Mouse (Mus musculus) MEL (cell line): Measurements from ENCODE around the gene Matn1.
A peak's percentile ranks its signal among the peaks of the same experiment; 100 is the strongest.

Experiments
- CTCF ChIP-seq, 3 experiments: IDR thresholded peaks in 2 of 3; conservative IDR thresholded peaks in 1 of 3; 2 replicates each; pipeline ENCODE4 v1.5.1; 2011 to 2012; ENCODE audit warnings: low read length in 3 of 3, low read depth in 2 of 3, mild to moderate bottlenecking in 2 of 3, improper control_type of control experiment in 1 of 3, inconsistent platforms in 1 of 3, mixed read lengths in 1 of 3, moderate library complexity in 1 of 3; ENCODE audit not compliant: control insufficient read depth in 1 of 3, insufficient read depth in 1 of 3, poor library complexity in 1 of 3, severe bottlenecking in 1 of 3
- E2F4 ChIP-seq: IDR thresholded peaks from 2 replicates; pipeline ENCODE4 v1.6.1; 2011; ENCODE audit warnings: low read depth, low read length, improper control_type of control experiment, borderline replicate concordance
- EP300 ChIP-seq, 2 experiments: IDR thresholded peaks; 2 replicates each; pipeline ENCODE4 v1.6.1; 2011; ENCODE audit warnings: improper control_type of control experiment in 2 of 2, low read length in 2 of 2, low read depth in 1 of 2, mild to moderate bottlenecking in 1 of 2
- HCFC1 ChIP-seq: IDR thresholded peaks from 2 replicates; pipeline ENCODE4 v1.6.1; 2012; ENCODE audit warnings: low read depth, mild to moderate bottlenecking, inconsistent platforms, low read length, improper control_type of control experiment, moderate library complexity
- MAFK ChIP-seq: IDR thresholded peaks from 2 replicates; pipeline ENCODE4 v1.6.1; 2011; ENCODE audit warnings: low read depth, mild to moderate bottlenecking, low read length, improper control_type of control experiment, borderline replicate concordance
- NRF1 ChIP-seq: IDR thresholded peaks from 2 replicates; pipeline ENCODE4 v1.6.1; 2014; ENCODE audit warnings: low read depth, mild to moderate bottlenecking, inconsistent platforms, low read length, improper control_type of control experiment, moderate library complexity; ENCODE audit not compliant: poor library complexity, insufficient read depth, severe bottlenecking
- RCOR1 ChIP-seq: IDR thresholded peaks from 2 replicates; pipeline ENCODE4 v1.6.1; 2012; ENCODE audit warnings: low read depth, mild to moderate bottlenecking, inconsistent platforms, low read length, improper control_type of control experiment
- TBP ChIP-seq: IDR thresholded peaks from 2 replicates; pipeline ENCODE4 v1.8.0; 2011; ENCODE audit warnings: low read depth, low read length, improper control_type of control experiment
- UBTF ChIP-seq: IDR thresholded peaks from 2 replicates; pipeline ENCODE4 v1.6.1; 2012; ENCODE audit warnings: low read depth, mild to moderate bottlenecking, inconsistent platforms, low read length, improper control_type of control experiment, moderate library complexity, borderline replicate concordance; ENCODE audit not compliant: insufficient read depth
- ZC3H11A ChIP-seq: IDR thresholded peaks from 2 replicates; pipeline ENCODE4 v1.6.1; 2012; ENCODE audit warnings: low read depth, mild to moderate bottlenecking, inconsistent platforms, low read length, improper control_type of control experiment

DNA sequence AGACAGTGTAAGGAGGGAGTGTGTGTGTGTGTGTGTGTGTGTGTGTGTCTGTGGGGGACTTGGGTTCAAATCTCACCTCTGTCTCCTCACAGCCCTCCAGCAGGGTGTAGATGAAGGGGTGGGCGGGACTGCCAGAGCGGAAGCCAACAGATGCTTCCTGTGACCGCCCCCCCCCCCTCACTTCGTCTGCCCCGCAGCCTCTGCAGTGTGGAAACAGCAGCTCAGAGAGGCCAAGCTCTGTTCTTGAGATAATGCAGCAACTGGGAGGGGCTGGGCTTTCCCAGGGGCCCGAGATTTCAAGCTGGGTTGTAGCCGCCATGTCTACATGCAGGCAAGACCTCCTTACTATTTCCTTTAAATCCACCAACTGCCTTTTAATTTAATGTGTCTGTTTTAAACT, 33.5 kb upstream of the Matn1 start:
- TF ChIP-seq RCOR1, result peak; percentile 68
- peak in 1 of 2 experiments; percentile 53; a peak in 2 of 4 replicates for TF ChIP-seq EP300 (IDR thresholded peaks at IDR 0.05; ENCODE audit: low read depth in 1 of 2, low read length in 2 of 2)
- no peak for TF ChIP-seq MAFK
- peak; percentile 63; the same call in 1 of the 2 replicates for TF ChIP-seq HCFC1
- TF ChIP-seq CTCF (IDR thresholded peaks at IDR 0.05 in 2 of 3, conservative IDR thresholded peaks at IDR 0.05 in 1 of 3; ENCODE audit: control insufficient read depth in 1 of 3, insufficient read depth in 1 of 3, low read depth in 2 of 3, low read length in 3 of 3, poor library complexity in 1 of 3, severe bottlenecking in 1 of 3), result no peak
- TF ChIP-seq ZC3H11A, result no peak
- no peak for TF ChIP-seq E2F4
- TF ChIP-seq UBTF, result no peak
- TF ChIP-seq TBP, result 0 out of 2 replicates have a peak, but pooled peaks have one; percentile 47
- TF ChIP-seq NRF1, result no peak
